Mouse (Mus musculus): ENCODE results near the gene Acot2.

DNA sequence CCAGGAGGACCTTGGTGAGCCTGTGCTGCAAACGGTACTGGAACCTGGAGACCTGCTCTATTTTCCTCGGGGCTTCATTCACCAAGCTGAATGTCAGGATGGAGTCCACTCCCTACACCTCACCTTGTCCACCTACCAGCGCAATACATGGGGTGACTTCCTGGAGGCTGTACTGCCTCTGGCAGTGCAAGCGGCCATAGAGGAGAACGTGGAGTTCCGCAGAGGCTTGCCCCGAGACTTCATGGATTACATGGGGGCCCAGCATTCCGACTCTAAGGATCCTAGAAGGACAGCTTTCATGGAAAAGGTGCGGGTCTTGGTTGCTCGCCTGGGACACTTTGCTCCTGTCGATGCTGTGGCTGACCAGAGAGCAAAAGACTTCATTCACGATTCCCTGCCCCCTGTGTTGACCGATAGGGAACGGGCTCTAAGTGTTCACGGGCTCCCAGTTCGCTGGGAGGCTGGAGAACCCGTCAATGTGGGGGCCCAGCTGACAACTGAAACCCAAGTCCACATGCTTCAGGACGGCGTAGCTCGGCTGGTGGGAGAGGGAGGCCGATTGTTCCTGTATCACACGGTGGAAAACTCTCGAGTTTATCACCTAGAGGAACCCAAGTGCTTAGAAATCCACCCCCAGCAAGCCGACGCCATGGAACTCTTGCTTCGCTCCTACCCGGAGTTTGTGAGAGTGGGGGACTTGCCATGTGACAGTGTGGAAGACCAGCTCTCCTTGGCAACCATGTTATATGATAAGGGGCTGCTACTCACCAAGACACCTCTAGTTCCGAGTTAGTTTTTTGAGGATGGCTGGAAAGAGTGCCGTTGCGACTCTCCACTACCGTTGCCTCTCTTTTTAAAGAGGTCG lies 35.7 kb upstream of the Acot2 start:
- TF ChIP-seq CTCF (IDR thresholded peaks at IDR 0.05; ENCODE audit: borderline replicate concordance, extremely low read depth, insufficient read depth, insufficient read length) = no peak
- TF ChIP-seq POLR2A (IDR thresholded peaks at IDR 0.05; ENCODE audit: borderline replicate concordance, extremely low read depth, insufficient read depth, insufficient read length, poor library complexity, severe bottlenecking) = no peak

All from brain, embryonic 14.5 days (tissue).